Mouse (Mus musculus): ENCODE measurements at regions not wholly inside any gene's neighbourhood (a gene's known extent, or its start where the extent isn't known, plus 50 kb on each side); places are given as distances from the start of the nearest gene placed in this dataset.

- TF ChIP-seq EP300 (optimal IDR thresholded peaks at IDR 0.05), result no peak
- TF ChIP-seq CTCF (IDR thresholded peaks at IDR 0.05; ENCODE audit: low read depth), result no peak
Measured at GRCm38 (mm10) chr15:56337879-56338278, 1139.5 kb downstream of the Slc22a22 start.

All from stomach, postnatal 0 days (tissue).